Mouse (Mus musculus): ENCODE data around the gene Tmem215.

Tmem215 gene

GRCm38 (mm10) chr4:40471880-40472279, at the start of gene Tmem215:
TSS of gene Tmem215 (plus strand) at chr4:40472180.
- no peak for DNase-seq

GRCm38 (mm10) chr4:40431916-40432315, 40.1 kb upstream of the Tmem215 start:
- DNase-seq: no peak

GRCm38 (mm10) chr4:40433379-40433778, 38.6 kb upstream of the Tmem215 start:
- peak; percentile 32 for DNase-seq

GRCm38 (mm10) chr4:40434388-40434787, 37.6 kb upstream of the Tmem215 start:
- no peak for DNase-seq

GRCm38 (mm10) chr4:40443565-40443964, 28.4 kb upstream of the Tmem215 start:
- DNase-seq: no peak

GRCm38 (mm10) chr4:40472700-40473530, 935 bp downstream of the Tmem215 start:
- DNase-seq: peak; percentile 61

- DNase-seq: no peak
Measured at GRCm38 (mm10) chr4:40473911-40474310, 1.9 kb downstream of the Tmem215 start.

- DNase-seq: no peak
Measured at GRCm38 (mm10) chr4:40477963-40478362, 6.0 kb downstream of the Tmem215 start.

GRCm38 (mm10) chr4:40486546-40486945, 14.6 kb downstream of the Tmem215 start:
- DNase-seq: no peak

GRCm38 (mm10) chr4:40491731-40492130, 19.8 kb downstream of the Tmem215 start:
- DNase-seq: no peak

GRCm38 (mm10) chr4:40496354-40496753, 24.4 kb downstream of the Tmem215 start:
- no peak for DNase-seq

- no peak for DNase-seq
Measured at GRCm38 (mm10) chr4:40496828-40497227, 24.8 kb downstream of the Tmem215 start.

GRCm38 (mm10) chr4:40499812-40500591, 28.0 kb downstream of the Tmem215 start:
- DNase-seq: no peak

- DNase-seq: no peak
Measured at GRCm38 (mm10) chr4:40502459-40502858, 30.5 kb downstream of the Tmem215 start.

GRCm38 (mm10) chr4:40509534-40509933, 37.6 kb downstream of the Tmem215 start:
- no peak for DNase-seq

GRCm38 (mm10) chr4:40513235-40513634, 41.3 kb downstream of the Tmem215 start:
- no peak for DNase-seq

GRCm38 (mm10) chr4:40518545-40519324, 46.8 kb downstream of the Tmem215 start:
- DNase-seq: no peak
